Mouse (Mus musculus): ENCODE data around the gene Gm6588. TPM values are rescaled to one million over a fixed set of nuclear protein-coding genes. Genes with fewer than 3 reads are reported as not detected.
A peak's percentile ranks its signal among the peaks of the same experiment; 100 is the strongest.

The Gm6588 gene
- polyA plus RNA-seq, 1 experiment: not detected

DNA sequence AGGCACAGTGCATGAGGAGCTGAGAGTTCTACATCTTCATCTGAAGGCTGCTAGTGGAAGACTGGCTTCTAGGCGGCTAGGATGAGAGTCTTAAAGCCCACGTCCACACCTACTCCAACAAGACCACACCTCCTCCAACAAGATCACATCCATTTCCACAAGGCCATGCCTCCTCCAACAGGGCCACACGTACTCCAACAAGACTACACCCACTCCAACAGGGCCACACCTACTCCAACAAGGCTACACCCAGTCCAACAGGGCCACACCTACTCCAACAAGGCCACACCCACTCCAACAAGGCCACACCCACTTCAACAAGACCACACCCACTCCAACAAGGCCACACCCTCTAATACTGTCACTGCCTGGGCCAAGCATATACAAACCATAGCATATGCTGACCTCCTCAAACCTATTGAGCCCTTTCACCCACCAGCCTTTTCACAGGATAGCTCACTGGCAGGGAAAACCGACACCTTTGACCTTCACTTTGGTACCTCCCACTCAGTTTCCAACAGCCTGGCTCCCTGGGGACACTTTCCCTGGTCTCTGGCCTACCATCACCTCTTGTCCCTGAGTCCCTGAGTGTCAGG lies 19.9 kb downstream of the Gm6588 start:
- no peak for TF ChIP-seq POLR2A (IDR thresholded peaks at IDR 0.05; ENCODE audit: low read depth, low read length)
- no peak for TF ChIP-seq CTCF (IDR thresholded peaks at IDR 0.05; ENCODE audit: extremely low read depth, insufficient read depth, insufficient read length, insufficient replicate concordance)
- Histone ChIP-seq H3K4me3 (ENCODE audit: extremely low read depth, insufficient read depth, insufficient read length) (no peak overlapping the region), H3K27ac (ENCODE audit: insufficient read depth, low read length) (no peak overlapping the region), H3K27me3 (ENCODE audit: control insufficient read depth, insufficient read depth, low read length) (no peaks in the 10 kb centered on the region), H3K4me1 (ENCODE audit: control insufficient read depth, insufficient read depth, insufficient read length) (no peaks in the 10 kb centered on the region), H3K36me3 (ENCODE audit: control insufficient read depth, insufficient read depth, low read length) (no peaks in the 10 kb centered on the region)
- DNase-seq (ENCODE audit: low read depth in 1 of 2, low spot score in 2 of 2): no peak
- 71% methylated on average over 4 of the region's 4 CpGs for WGBS

DNA sequence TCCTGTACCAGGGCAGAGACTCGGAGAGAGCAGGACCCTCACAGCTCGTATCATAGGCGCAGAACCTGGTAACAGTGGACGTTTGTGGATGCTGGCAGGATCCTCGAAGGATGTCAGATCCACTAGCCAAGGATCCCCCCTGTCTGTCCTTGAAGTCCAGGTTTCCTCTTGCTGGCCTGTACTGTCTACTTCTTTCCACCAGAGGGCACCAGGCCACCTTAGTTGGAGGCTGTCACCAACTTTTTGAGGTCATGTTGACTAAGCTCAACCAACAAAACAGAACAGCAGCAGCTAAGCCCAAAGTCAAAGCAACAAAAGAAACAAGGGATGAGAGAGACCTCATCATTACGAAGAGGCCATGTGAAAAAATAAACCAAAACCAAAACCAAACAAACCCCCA lies 20.9 kb downstream of the Gm6588 start:
- no peak overlapping the region for H3K4me3 ChIP-seq (ENCODE audit: extremely low read depth, insufficient read depth, insufficient read length)
- no peaks in the 10 kb centered on the region for H3K4me1 ChIP-seq (ENCODE audit: control insufficient read depth, insufficient read depth, insufficient read length)
- no peaks in the 10 kb centered on the region for H3K36me3 ChIP-seq (ENCODE audit: control insufficient read depth, insufficient read depth, low read length)
- DNase-seq (ENCODE audit: low read depth in 1 of 2, low spot score in 2 of 2): no peak
- H3K27me3 ChIP-seq (ENCODE audit: control insufficient read depth, insufficient read depth, low read length): no peaks in the 10 kb centered on the region
- no peak overlapping the region for H3K27ac ChIP-seq (ENCODE audit: insufficient read depth, low read length)
- WGBS: 78% methylated on average over 6 of the region's 6 CpGs
- TF ChIP-seq POLR2A (IDR thresholded peaks at IDR 0.05; ENCODE audit: low read depth, low read length): no peak
- peak; percentile 17; the same call in 1 of the 2 replicates for TF ChIP-seq CTCF (IDR thresholded peaks at IDR 0.05; ENCODE audit: extremely low read depth, insufficient read depth, insufficient read length, insufficient replicate concordance)

DNA sequence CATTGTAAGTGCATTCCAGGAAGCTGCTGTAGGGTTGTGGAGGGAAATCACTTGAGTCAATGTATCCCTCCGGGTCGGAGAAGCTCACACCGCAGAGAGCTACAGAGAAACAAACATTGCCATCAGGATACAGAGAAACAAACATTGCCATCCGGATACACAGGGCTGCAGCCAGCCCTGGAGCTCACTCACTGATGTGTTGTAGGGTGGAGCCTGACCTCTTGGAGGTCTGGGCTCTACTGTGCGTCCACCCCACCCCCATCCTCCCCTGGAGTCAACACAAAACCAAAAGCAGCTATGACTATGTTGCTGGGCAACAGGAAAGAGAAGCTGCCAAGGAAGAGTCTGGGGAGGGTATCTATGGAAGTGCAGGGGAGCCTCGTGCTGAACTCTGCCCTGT lies 24.2 kb downstream of the Gm6588 start:
- H3K27me3 ChIP-seq (ENCODE audit: control insufficient read depth, insufficient read depth, low read length): no peaks in the 10 kb centered on the region

DNA sequence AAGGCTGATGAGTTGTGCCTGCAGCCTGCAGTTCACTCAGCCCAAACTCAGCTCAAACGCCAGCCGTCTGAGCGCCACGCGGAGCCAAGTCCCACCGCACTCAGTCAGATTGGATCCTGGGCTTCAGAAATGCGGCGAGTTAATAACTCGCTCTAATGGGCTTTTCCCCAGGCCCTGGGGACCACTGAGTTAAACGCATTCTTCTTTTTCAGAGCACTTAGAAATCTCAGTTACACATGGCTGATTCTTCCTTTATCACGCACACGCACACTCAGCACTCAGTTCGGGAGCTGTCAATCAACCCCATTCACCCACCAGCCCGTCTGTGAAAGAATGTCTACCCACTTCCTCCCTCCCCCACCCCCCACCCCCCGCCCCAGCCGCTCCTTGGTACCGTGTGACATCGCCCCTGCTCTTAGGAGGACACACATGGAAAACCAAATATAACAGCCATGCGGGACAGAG lies 32.8 kb downstream of the Gm6588 start:
- H3K4me3 ChIP-seq (ENCODE audit: extremely low read depth, insufficient read depth, insufficient read length): no peak overlapping the region
- TF ChIP-seq POLR2A (IDR thresholded peaks at IDR 0.05; ENCODE audit: low read depth, low read length) (no peak), CTCF (IDR thresholded peaks at IDR 0.05; ENCODE audit: extremely low read depth, insufficient read depth, insufficient read length, insufficient replicate concordance) (no peak)

More for the DNA sequence above, 24.2 kb downstream of the Gm6588 start:
- TF ChIP-seq POLR2A (IDR thresholded peaks at IDR 0.05; ENCODE audit: low read depth, low read length) (no peak), CTCF (IDR thresholded peaks at IDR 0.05; ENCODE audit: extremely low read depth, insufficient read depth, insufficient read length, insufficient replicate concordance) (no peak)
- DNase-seq (ENCODE audit: low read depth in 1 of 2, low spot score in 2 of 2): no peak
- H3K4me1 ChIP-seq (ENCODE audit: control insufficient read depth, insufficient read depth, insufficient read length): no peaks in the 10 kb centered on the region
- H3K4me3 ChIP-seq (ENCODE audit: extremely low read depth, insufficient read depth, insufficient read length): no peak overlapping the region
- no peak overlapping the region for H3K27ac ChIP-seq (ENCODE audit: insufficient read depth, low read length)
- no peaks in the 10 kb centered on the region for H3K36me3 ChIP-seq (ENCODE audit: control insufficient read depth, insufficient read depth, low read length)
- WGBS: 38% methylated on average over 6 of the region's 6 CpGs

GRCm38 (mm10) chr5:112482551-112482950 lies 33.3 kb downstream of the Gm6588 start:
- Histone ChIP-seq H3K4me1 (ENCODE audit: control insufficient read depth, insufficient read depth, insufficient read length) (no peaks in the 10 kb centered on the region), H3K4me3 (ENCODE audit: extremely low read depth, insufficient read depth, insufficient read length) (no peak overlapping the region), H3K27ac (ENCODE audit: insufficient read depth, low read length) (no peak overlapping the region), H3K27me3 (ENCODE audit: control insufficient read depth, insufficient read depth, low read length) (no peaks in the 10 kb centered on the region), H3K36me3 (ENCODE audit: control insufficient read depth, insufficient read depth, low read length) (no peaks in the 10 kb centered on the region)
- TF ChIP-seq POLR2A (IDR thresholded peaks at IDR 0.05; ENCODE audit: low read depth, low read length) (no peak), CTCF (IDR thresholded peaks at IDR 0.05; ENCODE audit: extremely low read depth, insufficient read depth, insufficient read length, insufficient replicate concordance) (no peak)
- WGBS: 55% methylated on average over 13 of the region's 13 CpGs
- DNase-seq (ENCODE audit: low read depth in 1 of 2, low spot score in 2 of 2): no peak

More for the DNA sequence above, 32.8 kb downstream of the Gm6588 start:
- no peak for DNase-seq (ENCODE audit: low read depth in 1 of 2, low spot score in 2 of 2)
- WGBS: 22% methylated on average over 19 of the region's 19 CpGs
- H3K4me1 ChIP-seq (ENCODE audit: control insufficient read depth, insufficient read depth, insufficient read length): no peaks in the 10 kb centered on the region
- H3K27ac ChIP-seq (ENCODE audit: insufficient read depth, low read length): no peak overlapping the region
- no peaks in the 10 kb centered on the region for H3K27me3 ChIP-seq (ENCODE audit: control insufficient read depth, insufficient read depth, low read length)
- H3K36me3 ChIP-seq (ENCODE audit: control insufficient read depth, insufficient read depth, low read length): no peaks in the 10 kb centered on the region

GRCm38 (mm10) chr5:112483030-112483429 lies 33.8 kb downstream of the Gm6588 start:
- Histone ChIP-seq H3K4me3 (ENCODE audit: extremely low read depth, insufficient read depth, insufficient read length) (no peak overlapping the region), H3K36me3 (ENCODE audit: control insufficient read depth, insufficient read depth, low read length) (no peaks in the 10 kb centered on the region), H3K4me1 (ENCODE audit: control insufficient read depth, insufficient read depth, insufficient read length) (no peaks in the 10 kb centered on the region), H3K27ac (ENCODE audit: insufficient read depth, low read length) (no peak overlapping the region), H3K27me3 (ENCODE audit: control insufficient read depth, insufficient read depth, low read length) (no peaks in the 10 kb centered on the region)
- TF ChIP-seq CTCF (IDR thresholded peaks at IDR 0.05; ENCODE audit: extremely low read depth, insufficient read depth, insufficient read length, insufficient replicate concordance) (no peak), POLR2A (IDR thresholded peaks at IDR 0.05; ENCODE audit: low read depth, low read length) (no peak)
- DNase-seq (ENCODE audit: low read depth in 1 of 2, low spot score in 2 of 2): no peak
- 25% methylated on average over 8 of the region's 8 CpGs for WGBS

DNA sequence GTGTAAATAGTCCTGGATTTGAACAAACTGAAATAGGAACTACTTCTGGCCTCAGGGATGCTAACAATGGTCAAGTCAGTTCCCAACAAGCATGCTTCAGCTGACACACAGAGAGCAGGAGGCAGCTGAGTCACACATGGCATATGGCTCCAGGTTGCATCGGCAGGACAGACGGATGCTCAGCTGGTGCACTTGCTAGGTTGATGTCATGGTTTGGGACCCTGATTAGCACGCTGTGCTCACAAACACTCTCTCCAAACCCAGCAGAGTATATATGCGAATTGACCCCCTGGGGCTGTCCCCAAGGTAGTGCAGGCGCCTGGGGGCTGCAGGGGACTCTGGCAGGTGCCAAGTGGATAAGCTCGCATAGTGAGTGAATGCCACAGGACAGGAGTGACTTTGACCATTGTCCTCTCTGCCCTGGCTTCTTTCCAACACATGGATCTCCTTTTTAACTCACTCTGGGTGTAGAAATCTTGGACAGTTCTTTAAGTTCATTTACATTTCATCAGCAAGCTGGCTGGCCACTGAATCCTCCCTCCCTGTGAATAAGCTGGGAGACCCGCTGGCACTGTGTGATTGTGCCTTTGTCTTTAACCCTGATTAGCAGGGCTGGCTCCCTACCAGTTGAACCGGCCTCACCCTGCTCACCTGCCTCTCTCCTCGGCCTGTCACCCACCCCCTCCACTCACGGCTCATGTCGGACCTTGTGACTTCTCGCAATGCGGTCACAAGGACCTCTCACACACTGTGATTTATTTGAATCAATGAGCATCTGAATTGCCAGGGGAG lies 35.9 kb downstream of the Gm6588 start:
- Histone ChIP-seq H3K27ac (ENCODE audit: insufficient read depth, low read length) (no peak overlapping the region), H3K36me3 (ENCODE audit: control insufficient read depth, insufficient read depth, low read length) (no peaks in the 10 kb centered on the region)
- WGBS: 71% methylated on average over 13 of the region's 13 CpGs

More for the DNA sequence above, 35.9 kb downstream of the Gm6588 start:
- no peak for TF ChIP-seq POLR2A (IDR thresholded peaks at IDR 0.05; ENCODE audit: low read depth, low read length)
- no peak for TF ChIP-seq CTCF (IDR thresholded peaks at IDR 0.05; ENCODE audit: extremely low read depth, insufficient read depth, insufficient read length, insufficient replicate concordance)
- H3K4me3 ChIP-seq (ENCODE audit: extremely low read depth, insufficient read depth, insufficient read length): no peak overlapping the region
- H3K27me3 ChIP-seq (ENCODE audit: control insufficient read depth, insufficient read depth, low read length): no peaks in the 10 kb centered on the region
- DNase-seq (ENCODE audit: low read depth in 1 of 2, low spot score in 2 of 2): no peak
- no peaks in the 10 kb centered on the region for H3K4me1 ChIP-seq (ENCODE audit: control insufficient read depth, insufficient read depth, insufficient read length)
